Mouse (Mus musculus): Measurements from ENCODE around the gene Hhipl1. TPM values are rescaled to one million over a fixed set of nuclear protein-coding genes. Genes with fewer than 3 reads are reported as not detected.

Hhipl1 gene
- under 1 TPM in 1 of 2 experiments, not detected in 1; 0.60 TPM for polyA plus RNA-seq (2017; shearing (Covaris generic))

GRCm38 (mm10) chr12:108305812-108306794 lies at the start of gene Hhipl1:
Gene Hhipl1 (plus strand): TSS chr12:108306270.

GRCm38 (mm10) chr12:108274661-108275507 lies 31.2 kb upstream of the Hhipl1 start, which contains the start of gene Ccdc85c:
Gene Ccdc85c (minus strand): TSS chr12:108275425.

DNA sequence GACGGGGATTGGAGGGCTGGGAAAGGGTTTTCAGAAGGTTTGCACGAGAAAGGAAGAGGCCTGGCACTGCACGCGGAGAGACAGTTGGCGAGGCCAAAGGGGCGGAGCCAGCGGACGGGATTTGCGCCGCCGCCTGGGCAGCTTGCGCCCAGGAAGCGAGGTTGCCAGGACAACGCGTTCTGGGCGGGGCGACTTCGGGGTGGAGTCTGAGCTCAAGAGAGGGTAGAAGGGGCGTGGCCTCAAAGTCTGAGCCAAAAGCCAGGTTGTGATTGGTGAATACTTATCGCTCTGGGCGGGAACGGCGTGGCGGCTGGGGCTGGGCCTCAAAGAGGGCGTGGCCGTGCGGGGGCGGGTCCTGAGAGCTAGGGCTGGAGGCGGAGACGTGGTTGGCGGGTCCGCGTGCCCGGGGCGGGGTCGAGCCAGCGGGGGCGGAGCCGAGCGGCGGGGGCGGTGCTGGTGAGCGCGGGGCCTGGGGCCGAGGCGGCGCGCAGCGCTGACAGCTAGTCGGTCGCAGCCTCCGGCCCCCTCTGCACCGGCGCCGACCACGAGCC lies 27.9 kb downstream of the Hhipl1 start, which contains the start of gene Cyp46a1:
Gene Cyp46a1, plus strand, starts transcription at position 487 of the 551 bp plus-strand sequence.

DNA sequence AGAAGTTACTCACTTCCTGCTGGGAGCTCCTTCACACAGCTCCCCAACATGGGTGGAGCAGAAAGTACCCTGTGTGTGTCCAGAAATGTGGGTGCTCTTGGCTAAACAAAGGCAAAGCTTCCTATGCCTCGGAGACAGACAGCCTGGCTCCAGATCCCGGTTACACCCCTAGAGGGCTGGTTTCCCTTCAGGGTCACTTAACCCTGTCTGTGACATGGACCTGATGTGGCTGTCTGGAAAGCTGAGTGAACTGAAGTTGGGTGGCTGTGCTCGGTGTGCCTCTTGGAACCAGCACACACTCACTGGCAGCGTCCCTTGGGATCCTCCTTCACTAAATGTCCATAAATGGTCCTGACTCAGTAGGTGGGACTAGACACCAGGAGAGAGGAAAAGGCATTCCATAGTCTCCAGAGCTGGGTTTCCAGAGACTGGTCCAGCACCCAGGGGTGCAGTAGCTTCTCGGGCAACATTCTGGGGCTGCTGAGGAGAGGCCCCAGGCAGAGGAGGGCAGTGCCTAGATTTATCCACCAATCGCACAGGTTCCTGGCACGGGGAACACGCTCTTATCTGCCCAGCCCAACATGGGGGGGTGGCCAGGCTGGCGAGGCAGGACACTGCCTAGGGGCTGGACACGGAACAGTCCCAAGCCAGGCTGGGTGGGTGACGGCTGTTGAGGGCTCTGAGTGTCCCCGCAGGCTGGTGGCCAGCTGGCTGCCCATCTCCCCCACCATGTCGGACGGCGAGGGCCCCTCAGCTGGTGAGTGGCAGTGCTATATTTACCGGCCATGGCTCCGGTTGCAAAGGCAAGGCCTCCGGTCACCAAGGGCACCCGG lies 64.7 kb downstream of the Hhipl1 start, which contains the start of gene Eml1:
Gene Eml1, plus strand, starts transcription at position 362 of the 833 bp plus-strand sequence.

Other genes starting within 250 kb of the Hhipl1 start
- 100 to 1,000 TPM in 1 of 2 experiments, 10 to 100 TPM in 1; 92.1 to 116 TPM for gene Setd3, start 127.0 kb upstream of the Hhipl1 start, polyA plus RNA-seq (2017; shearing (Covaris generic))
- gene Ccnk, start 126.7 kb upstream of the Hhipl1 start, polyA plus RNA-seq (2017; shearing (Covaris generic)) = 1 to 10 TPM; 3.1 to 3.3 TPM
- gene Ccdc85c, start 30.8 kb upstream of the Hhipl1 start, polyA plus RNA-seq (2017; shearing (Covaris generic)) = under 1 TPM; 0.28 to 0.29 TPM
- 1 to 10 TPM in 1 of 2 experiments, not detected in 1; 3.3 TPM for gene Cyp46a1, start 28.1 kb downstream of the Hhipl1 start, polyA plus RNA-seq (2017; shearing (Covaris generic))
- 1 to 10 TPM; 1.0 to 1.7 TPM for gene Eml1, start 64.7 kb downstream of the Hhipl1 start, polyA plus RNA-seq (2017; shearing (Covaris generic))
- 100 to 1,000 TPM; 390 to 528 TPM for gene Evl, start 248.4 kb downstream of the Hhipl1 start, polyA plus RNA-seq (2017; shearing (Covaris generic))

All from inflammation-experienced regulatory T-cells (primary cell).